In genomic region chr12:53781850-53782552, GRCm38 (mm10) we compare ENCODE assay signal across 21 mouse cellular contexts.
A peak's percentile ranks its signal among the peaks of the same experiment; 100 is the strongest.
DNase-seq lines count a peak whose midpoint lies in the region; ATAC-seq and TF ChIP-seq lines count a peak whose summit lies in the region.
"Had no signal": no experiment of that assay in that cellular context is flagged by ENCODE, and none has a peak within 500 bp of the region (broad histone marks: within the 10 kb centered on the region; RNA-seq: fewer than 3 reads in every experiment).

No protein-coding gene starts in this region.

- H3K4me2 ChIP-seq in limb, embryonic 13.5 days (replicated peaks) = no peak overlapping the region
- no peak overlapping the region for H3K4me2 ChIP-seq in midbrain, postnatal 0 days (ENCODE audit: low read depth, low read length, poor library complexity, severe bottlenecking)
- no peak overlapping the region for H3K4me2 ChIP-seq in forebrain, embryonic 15.5 days (replicated peaks)
- H3K4me2 ChIP-seq: embryonic facial prominence, embryonic 15.5 days; liver, embryonic 12.5 days had no signal

- TF ChIP-seq CTCF in midbrain, postnatal 0 days (IDR thresholded peaks at IDR 0.05) = no peak

- 0 out of 2 replicates have a peak overlapping the region, but pooled peaks have one; percentile 23 for H3K27ac ChIP-seq in limb, embryonic 13.5 days
- no peak overlapping the region for H3K27ac ChIP-seq in limb, embryonic 10.5 days
- 0 out of 2 replicates have a peak overlapping the region, but pooled peaks have one; percentile 6 for H3K27ac ChIP-seq in midbrain, postnatal 0 days (ENCODE audit: low read depth, low read length)
- no peak overlapping the region for H3K27ac ChIP-seq in forebrain, embryonic 15.5 days (replicated peaks)
- H3K27ac ChIP-seq: embryonic facial prominence, embryonic 15.5 days; forebrain, embryonic 10.5 days; heart, adult 2 months; liver, embryonic 12.5 days had no signal

- 0 out of 2 replicates have a peak, but pooled peaks have one; percentile 48 for ATAC-seq in limb, embryonic 13.5 days (ENCODE audit: low FRiP score, low read depth)
- ATAC-seq in midbrain, postnatal 0 days (ENCODE audit: low FRiP score) = no peak
- no peak for ATAC-seq in forebrain, embryonic 15.5 days (replicated peaks)
- no peak for ATAC-seq in monocyte, adult 5-6 weeks (replicated peaks; ENCODE audit: insufficient number of reproducible peaks, low FRiP score, low TSS enrichment, poor library complexity, severe bottlenecking)
- ATAC-seq: liver, embryonic 12.5 days had no signal

- no peak overlapping the region for H3K4me3 ChIP-seq in limb, embryonic 13.5 days
- H3K4me3 ChIP-seq in limb, embryonic 10.5 days = no peak overlapping the region
- no peak overlapping the region for H3K4me3 ChIP-seq in midbrain, postnatal 0 days (ENCODE audit: low read depth, low read length)
- no peak overlapping the region for H3K4me3 ChIP-seq in forebrain, embryonic 15.5 days
- H3K4me3 ChIP-seq: embryonic facial prominence, embryonic 15.5 days; forebrain, embryonic 10.5 days; heart, adult 2 months; liver, embryonic 12.5 days; megakaryocyte, embryonic 14.5 days had no signal

- H3K4me1 ChIP-seq in limb, embryonic 13.5 days = peaks cover 21% of the 10 kb centered on the region
- H3K4me1 ChIP-seq in limb, embryonic 10.5 days = peaks cover 21% of the 10 kb centered on the region
- H3K4me1 ChIP-seq in midbrain, postnatal 0 days (ENCODE audit: insufficient read depth, low read length) = no peaks in the 10 kb centered on the region
- H3K4me1 ChIP-seq in forebrain, embryonic 15.5 days = peaks cover 6% of the 10 kb centered on the region; the same call in 1 of the 2 replicates
- H3K4me1 ChIP-seq: liver, embryonic 12.5 days; megakaryocyte, embryonic 14.5 days had no signal

- H3K9me3 ChIP-seq in limb, embryonic 13.5 days = no peaks in the 10 kb centered on the region
- H3K9me3 ChIP-seq in limb, embryonic 10.5 days (replicated peaks) = no peaks in the 10 kb centered on the region
- no peaks in the 10 kb centered on the region for H3K9me3 ChIP-seq in midbrain, postnatal 0 days (ENCODE audit: low read length)
- no peaks in the 10 kb centered on the region for H3K9me3 ChIP-seq in forebrain, embryonic 15.5 days
- H3K9me3 ChIP-seq: embryonic facial prominence, embryonic 15.5 days; forebrain, embryonic 10.5 days; liver, embryonic 12.5 days; megakaryocyte, embryonic 14.5 days had no signal

- peak; percentile 24 to 31 for DNase-seq in cerebellum, postnatal 10 days
- DNase-seq in cerebellum, postnatal 4 days (ENCODE audit: low spot score in 2 of 2) = no peak
- DNase-seq in limb, embryonic 10.5 days (ENCODE audit: low spot score) = no peak
- DNase-seq in Muller cell, postnatal 12 days (ENCODE audit: inconsistent ontology term) = peak; percentile 24
- no peak for DNase-seq in midbrain, postnatal 0 days (ENCODE audit: low spot score)
- DNase-seq: adrenal gland, adult 2 months; cerebellum, adult 8-10 months; gastrocnemius, postnatal 14 days; heart, adult 2 months; heart, postnatal 4 days; kidney, adult 18-20 months; kidney, postnatal 10 days; lung, adult 2 months; thymus, postnatal 14 days had no signal

- H3K27me3 ChIP-seq in limb, embryonic 13.5 days = no peaks in the 10 kb centered on the region
- no peaks in the 10 kb centered on the region for H3K27me3 ChIP-seq in limb, embryonic 10.5 days (ENCODE audit: low read depth, poor library complexity, severe bottlenecking)
- H3K27me3 ChIP-seq in midbrain, postnatal 0 days (ENCODE audit: insufficient read depth, low read length) = no peaks in the 10 kb centered on the region
- no peaks in the 10 kb centered on the region for H3K27me3 ChIP-seq in forebrain, embryonic 15.5 days
- H3K27me3 ChIP-seq: embryonic facial prominence, embryonic 15.5 days; liver, embryonic 12.5 days; megakaryocyte, embryonic 14.5 days had no signal

- H3K9ac ChIP-seq in limb, embryonic 13.5 days = no peak overlapping the region
- H3K9ac ChIP-seq in midbrain, postnatal 0 days (replicated peaks; ENCODE audit: low read length, poor library complexity, severe bottlenecking) = no peak overlapping the region
- no peak overlapping the region for H3K9ac ChIP-seq in forebrain, embryonic 15.5 days (replicated peaks)
- H3K9ac ChIP-seq: embryonic facial prominence, embryonic 15.5 days; liver, embryonic 12.5 days had no signal

- no peaks in the 10 kb centered on the region for H3K36me3 ChIP-seq in limb, embryonic 13.5 days
- H3K36me3 ChIP-seq in limb, embryonic 10.5 days = no peaks in the 10 kb centered on the region
- no peaks in the 10 kb centered on the region for H3K36me3 ChIP-seq in midbrain, postnatal 0 days (ENCODE audit: insufficient read depth, low read length)
- no peaks in the 10 kb centered on the region for H3K36me3 ChIP-seq in forebrain, embryonic 15.5 days
- H3K36me3 ChIP-seq: embryonic facial prominence, embryonic 15.5 days; forebrain, embryonic 10.5 days; liver, embryonic 12.5 days had no signal

- 39% methylated on average over 11 of the region's 11 CpGs for WGBS in limb, embryonic 13.5 days
- WGBS in limb, embryonic 10.5 days = 75% methylated on average over 11 of the region's 11 CpGs
- WGBS in midbrain, postnatal 0 days = 35% methylated on average over 11 of the region's 11 CpGs
- WGBS in forebrain, embryonic 15.5 days = 67% methylated on average over 11 of the region's 11 CpGs

Comparison
In these comparisons a context has a peak if more than half of its experiments do, and no peak if none do; other contexts are left out.
1. DNase-seq: peak in cerebellum, postnatal 10 days (2 of 2) and Muller cell, postnatal 12 days (single experiment); none in cerebellum, postnatal 4 days (0 of 2), limb, embryonic 10.5 days (single experiment) and midbrain, postnatal 0 days (single experiment).
2. H3K27ac ChIP-seq: peak in limb, embryonic 13.5 days (single experiment) and midbrain, postnatal 0 days (single experiment); none in limb, embryonic 10.5 days (single experiment) and forebrain, embryonic 15.5 days (single experiment).